Mouse (Mus musculus) yolk sac, embryonic 10.5 days (tissue): ENCODE data around the gene Fgfr2.
"Not testable (repeated sequence)": the region's sequence is repeated elsewhere in the genome, so short reads cannot be mapped to it uniquely, and the experiment has no call there.

Experiments used
- DNase-seq: peaks from one replicate; pipeline ENCODE4 v3.0.0-alpha.2; 2017; ENCODE audit warnings: low spot score

Fgfr2 gene

DNA sequence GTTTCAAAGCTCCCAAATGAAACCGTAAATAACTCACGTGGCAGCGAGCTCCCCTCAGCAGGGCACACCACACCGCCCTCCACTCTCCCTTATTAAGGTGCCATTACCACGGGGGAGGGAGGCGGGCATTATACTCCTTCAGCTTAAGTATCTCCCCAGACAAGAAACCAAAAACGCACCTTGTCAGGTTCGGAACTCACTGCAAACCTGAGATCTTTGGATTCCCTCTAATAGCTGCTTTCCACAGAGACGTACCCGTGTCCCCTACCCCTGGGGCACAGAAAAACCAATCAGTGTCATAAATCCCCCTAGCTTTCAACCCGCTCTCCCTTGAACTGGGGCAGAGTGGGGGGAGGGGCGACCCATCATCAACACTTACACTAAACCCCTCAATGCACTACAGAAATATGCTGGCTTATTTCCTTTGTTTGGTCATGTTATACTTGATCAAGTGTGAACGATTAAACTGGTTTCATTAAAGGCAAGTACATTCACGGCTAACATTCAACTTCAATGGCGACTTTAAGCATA, 2.9 kb downstream of the Fgfr2 start:
- peak; percentile 45 for DNase-seq

DNA sequence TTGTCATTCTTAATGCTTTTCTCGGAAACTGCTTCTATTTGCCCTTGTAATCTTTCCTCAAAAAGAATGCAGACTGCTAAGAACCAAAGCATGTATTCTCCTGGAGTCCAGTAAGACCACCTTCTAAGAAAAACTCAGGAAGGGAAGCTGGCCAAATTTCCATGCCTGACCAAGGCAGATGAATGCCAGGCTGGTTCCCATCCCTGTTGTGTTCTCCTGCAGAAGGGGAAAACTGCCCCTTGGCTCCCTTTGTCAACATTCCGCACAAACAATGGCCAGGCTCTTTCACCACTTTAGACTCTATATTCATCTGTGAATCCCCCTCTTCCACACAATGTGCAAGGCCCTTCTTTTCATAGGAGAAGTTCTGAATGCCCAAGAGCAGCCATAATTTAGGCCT, 5.3 kb downstream of the Fgfr2 start:
- DNase-seq, result no peak

DNA sequence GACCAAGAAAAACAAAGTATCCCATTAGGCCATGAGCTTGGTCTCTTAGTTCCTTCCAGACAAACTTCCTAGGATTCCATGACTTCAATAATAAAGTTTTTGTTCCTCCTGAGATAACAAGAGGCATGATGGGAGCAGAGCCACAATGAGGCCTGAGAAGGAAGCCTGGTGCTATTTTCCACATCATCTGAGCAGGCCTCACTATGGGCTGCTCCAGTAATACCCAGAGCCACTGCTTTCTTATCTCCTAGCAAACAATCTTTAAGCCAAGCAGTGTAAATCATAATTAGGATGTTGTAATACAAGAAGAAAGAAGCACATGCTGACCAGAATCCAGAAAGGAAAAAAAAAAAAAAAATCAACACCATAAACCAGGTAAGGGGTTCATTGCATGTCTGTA, 6.6 kb downstream of the Fgfr2 start:
- no peak for DNase-seq

GRCm38 (mm10) chr7:133115886-133116285, 7.3 kb downstream of the Fgfr2 start:
- DNase-seq, result peak; percentile 58

GRCm38 (mm10) chr7:133114847-133115470, 8.2 kb downstream of the Fgfr2 start:
- peak; percentile 66 for DNase-seq

- DNase-seq, result no peak
Observed at GRCm38 (mm10) chr7:133113185-133113895, 9.8 kb downstream of the Fgfr2 start.

GRCm38 (mm10) chr7:133112351-133112831, 10.8 kb downstream of the Fgfr2 start:
- peak; percentile 12 for DNase-seq

- no peak for DNase-seq
Observed at GRCm38 (mm10) chr7:133109442-133109841, 13.7 kb downstream of the Fgfr2 start.

DNA sequence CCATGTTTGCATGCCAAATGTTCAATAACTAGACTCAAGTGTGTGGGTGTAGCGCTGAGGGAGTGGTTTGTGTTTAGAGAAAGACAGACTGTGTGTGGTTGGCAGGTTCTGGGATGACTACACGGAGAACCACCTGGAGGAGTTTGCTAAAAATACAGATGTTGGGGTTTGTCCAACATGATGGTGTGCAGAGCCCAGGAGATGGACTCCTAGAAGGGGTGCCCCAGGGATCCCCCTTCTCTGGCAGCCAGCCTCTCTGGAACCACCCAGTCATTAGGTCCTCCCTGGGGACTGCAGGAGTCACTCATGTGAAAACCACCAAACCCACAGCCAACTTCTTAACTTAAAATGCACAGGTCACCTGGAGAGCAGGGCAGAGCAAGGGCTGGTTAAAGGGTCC, 14.5 kb downstream of the Fgfr2 start:
- no peak for DNase-seq

- DNase-seq, result no peak
Observed at GRCm38 (mm10) chr7:133102578-133102977, 20.6 kb downstream of the Fgfr2 start.

DNA sequence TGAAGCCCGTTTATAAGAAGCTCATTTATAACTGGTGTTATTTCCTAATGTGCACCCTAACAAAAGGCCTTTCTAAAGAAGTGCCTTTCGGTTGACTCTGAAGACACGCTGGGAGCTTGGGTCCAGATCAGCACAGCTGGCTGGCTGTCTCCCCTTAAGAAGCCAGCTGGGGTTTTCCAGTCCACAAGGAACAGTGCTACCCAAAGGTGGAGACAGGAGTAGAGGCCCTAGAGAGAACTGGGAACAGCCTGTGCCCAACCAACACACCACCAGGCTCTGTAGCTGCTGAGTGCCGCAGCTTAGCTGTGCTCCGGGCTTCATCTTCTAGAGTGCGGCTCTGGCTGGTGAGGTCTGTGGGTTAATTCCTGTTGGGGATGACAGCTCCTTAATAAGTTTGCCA, 22.1 kb downstream of the Fgfr2 start:
- no peak for DNase-seq

DNA sequence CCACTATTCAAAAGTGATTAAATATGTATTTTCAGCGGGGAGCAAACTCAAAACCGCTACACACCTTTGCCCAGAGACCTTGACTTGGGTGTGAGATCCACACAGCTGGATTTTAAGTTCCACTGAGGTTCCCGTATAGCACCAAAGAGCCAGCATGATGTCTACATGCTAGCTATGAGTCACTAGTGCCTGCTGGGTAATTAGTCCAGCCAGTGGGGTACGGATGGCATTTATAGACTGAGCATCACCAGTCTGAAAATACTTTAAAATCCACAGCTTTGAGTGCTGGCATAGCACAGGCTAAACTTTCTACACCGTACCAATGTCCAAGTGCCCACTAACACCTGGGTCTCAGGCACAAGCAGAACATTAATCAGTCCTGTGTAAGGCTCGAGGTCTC, 23.0 kb downstream of the Fgfr2 start:
- DNase-seq, result no peak

- no peak for DNase-seq
Observed at GRCm38 (mm10) chr7:133099266-133099665, 23.9 kb downstream of the Fgfr2 start.

DNA sequence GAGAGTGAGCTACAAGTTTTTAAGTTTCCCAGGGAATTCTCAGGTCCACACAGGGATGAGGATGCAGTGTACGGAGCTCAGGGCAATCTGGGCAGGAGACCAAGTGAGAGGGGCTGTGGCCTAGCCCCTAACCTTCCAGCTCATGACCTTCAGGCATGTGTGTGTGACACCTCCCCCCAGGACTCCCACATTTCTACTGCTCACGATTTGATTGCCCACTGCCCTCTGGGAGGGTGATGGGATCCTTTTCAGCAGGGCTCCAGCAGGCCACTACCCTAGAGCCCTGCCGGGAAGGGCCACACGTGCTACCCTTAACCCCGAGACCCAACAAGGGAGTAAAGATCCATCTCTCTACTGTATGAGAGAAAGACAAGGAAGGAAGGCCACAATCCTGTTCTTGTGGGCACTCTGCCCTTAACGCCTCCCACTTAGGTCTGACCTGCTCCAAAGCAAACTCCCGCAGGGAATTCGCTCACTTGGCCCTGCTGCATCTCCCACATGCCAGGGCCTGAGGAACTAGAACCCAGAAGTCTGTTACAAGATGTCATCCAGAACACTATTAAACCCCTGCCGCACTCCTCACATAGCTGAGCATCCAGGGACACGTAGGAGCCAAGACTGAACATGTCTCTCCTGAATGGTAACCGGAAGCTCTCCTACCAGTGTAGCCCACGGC, 24.9 kb downstream of the Fgfr2 start:
- DNase-seq, result no peak

- not testable (repeated sequence) for DNase-seq
Observed at GRCm38 (mm10) chr7:133095610-133096009, 27.5 kb downstream of the Fgfr2 start.

DNA sequence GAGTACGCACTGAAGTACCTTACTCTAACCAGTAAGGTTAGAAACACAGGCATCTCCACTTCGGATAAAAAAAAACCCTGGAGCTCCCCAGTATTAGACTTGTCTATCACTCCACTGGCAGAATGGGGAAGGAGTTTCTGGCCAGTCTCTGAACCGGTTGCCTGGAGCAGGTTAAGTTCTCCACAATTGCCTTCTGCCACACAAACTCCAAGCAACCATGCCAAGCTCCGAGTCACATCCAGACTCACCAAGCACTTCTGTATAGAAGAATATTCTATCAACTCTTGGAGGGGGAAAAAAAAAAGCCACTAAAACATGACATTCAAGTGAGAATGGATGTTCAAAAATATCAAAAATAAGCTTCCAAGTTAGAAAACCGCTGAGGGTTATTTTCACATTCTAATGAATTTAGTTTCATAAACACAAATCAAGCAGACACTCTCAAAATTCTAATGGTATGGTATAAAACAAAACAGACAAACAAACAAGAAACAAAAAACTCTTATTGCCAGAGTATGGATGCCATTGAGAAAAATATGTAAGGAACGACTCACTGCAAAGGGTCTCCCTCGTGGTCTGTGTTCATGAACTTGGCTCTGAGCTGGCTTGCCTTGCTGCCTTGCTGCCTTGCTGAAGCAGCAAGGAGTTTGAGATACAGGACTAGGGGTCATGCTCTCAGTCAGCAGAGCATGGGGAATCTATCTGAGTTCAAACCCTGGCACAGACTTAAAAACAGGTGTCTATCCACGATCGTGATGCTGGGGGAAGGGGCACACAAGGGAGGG, 28.2 kb downstream of the Fgfr2 start:
- DNase-seq, result no peak

GRCm38 (mm10) chr7:133094161-133094560, 29.0 kb downstream of the Fgfr2 start:
- no peak for DNase-seq

- DNase-seq, result no peak
Observed at GRCm38 (mm10) chr7:133093731-133094130, 29.4 kb downstream of the Fgfr2 start.

- DNase-seq, result no peak
Observed at GRCm38 (mm10) chr7:133090641-133091040, 32.5 kb downstream of the Fgfr2 start.

DNA sequence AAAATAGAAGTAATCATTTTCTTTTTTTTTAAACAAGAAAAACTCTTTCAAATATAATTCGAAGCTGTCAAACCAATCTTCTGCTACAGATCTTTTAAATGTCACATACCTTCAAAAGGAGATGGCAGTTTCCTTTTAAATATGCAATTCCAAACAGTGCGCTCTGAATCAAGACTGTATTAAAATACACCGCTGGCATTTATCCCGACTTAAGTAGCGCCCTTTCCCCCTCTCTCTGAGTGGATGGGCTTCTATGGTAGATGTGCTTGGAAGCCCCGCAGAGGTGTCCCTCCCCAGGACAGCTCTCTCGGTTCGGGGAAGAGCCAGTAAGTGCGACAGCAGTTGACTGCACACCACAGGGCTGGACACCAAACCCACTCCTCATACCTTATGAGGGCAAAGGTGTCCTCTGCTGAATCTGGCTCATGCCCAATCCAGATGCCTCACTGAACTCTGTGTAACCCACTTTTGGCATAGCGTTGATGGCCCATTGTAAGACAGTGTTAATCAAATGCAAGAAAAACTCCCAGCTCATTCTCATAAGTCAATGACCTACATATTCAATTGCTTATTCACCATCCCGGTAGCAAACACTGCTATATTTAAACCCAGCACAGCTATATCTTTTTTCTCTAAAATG, 33.4 kb downstream of the Fgfr2 start:
- no peak for DNase-seq

DNA sequence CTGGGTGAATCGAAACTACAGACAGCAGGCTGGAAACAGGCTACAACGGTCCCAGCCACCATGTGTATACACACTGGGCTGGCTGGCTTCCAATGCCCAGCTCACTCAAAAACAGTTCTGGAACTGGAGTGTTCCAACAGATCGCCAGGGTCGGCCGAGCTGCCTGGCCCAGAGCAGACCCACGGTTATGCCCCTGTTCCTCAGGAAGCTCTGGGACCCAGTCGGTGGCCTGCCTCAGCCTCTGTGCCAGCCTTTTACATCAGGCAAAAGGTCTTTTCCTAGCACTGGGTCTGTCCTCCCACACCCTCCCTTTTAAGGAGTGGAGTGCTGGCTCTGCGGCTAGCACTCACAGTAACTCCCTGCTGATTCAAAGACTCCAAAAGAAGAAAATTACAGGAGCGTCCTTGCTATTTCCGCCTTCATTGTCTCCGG, 34.3 kb downstream of the Fgfr2 start:
- DNase-seq, result no peak

DNA sequence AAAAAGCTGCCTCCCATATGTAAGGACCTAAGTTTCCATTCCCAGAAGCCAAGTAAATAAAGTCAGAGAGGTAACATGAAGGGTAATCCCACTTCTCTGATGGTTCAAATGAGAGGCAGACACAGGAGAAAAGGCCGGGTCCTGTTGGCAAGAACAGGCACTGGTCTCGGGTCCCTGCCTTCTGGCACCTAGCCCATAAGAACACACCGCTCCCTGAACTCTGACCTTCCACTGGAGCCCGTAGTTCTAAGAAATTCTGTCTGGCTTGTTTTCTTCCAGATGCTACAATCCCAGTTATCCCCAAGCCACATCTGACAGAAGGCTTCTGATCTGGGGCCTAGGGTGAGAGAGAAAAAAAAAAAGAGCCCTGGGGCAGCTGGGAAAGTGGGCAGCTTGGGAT, 34.7 kb downstream of the Fgfr2 start:
- DNase-seq, result no peak
